Mouse (Mus musculus) heart, adult 2 months (tissue): Measurements from ENCODE around the gene Inca1.

Experiments
- CTCF ChIP-seq: fragments of 200-600 bp; IDR thresholded peaks from 2 replicates; pipeline ENCODE4 v1.8.1; 2022; ENCODE audit warnings: antibody characterized with exemption, mild to moderate bottlenecking, moderate library complexity
- POLR2A ChIP-seq: fragments of 200-500 bp; IDR thresholded peaks from 2 replicates; pipeline ENCODE4 v1.6.1; 2011; ENCODE audit warnings: mild to moderate bottlenecking, low read depth, low read length, control low read depth; ENCODE audit not compliant: insufficient read depth

- TF ChIP-seq POLR2A (no peak), CTCF (no peak)
These were observed 27.4 kb upstream of the Inca1 start for GRCm38 (mm10) chr11:70727385-70727784.
